Mouse (Mus musculus) retina, embryonic 14.5 days (tissue): ENCODE results near the gene Gm10378.
"Not testable (repeated sequence)": the region's sequence is repeated elsewhere in the genome, so short reads cannot be mapped to it uniquely, and the experiment has no call there.

ENCODE experiments used
- DNase-seq: peaks from one replicate; pipeline ENCODE4 v3.0.0-alpha.2; 2015; ENCODE audit warnings: low spot score

Gene Gm10378

DNA sequence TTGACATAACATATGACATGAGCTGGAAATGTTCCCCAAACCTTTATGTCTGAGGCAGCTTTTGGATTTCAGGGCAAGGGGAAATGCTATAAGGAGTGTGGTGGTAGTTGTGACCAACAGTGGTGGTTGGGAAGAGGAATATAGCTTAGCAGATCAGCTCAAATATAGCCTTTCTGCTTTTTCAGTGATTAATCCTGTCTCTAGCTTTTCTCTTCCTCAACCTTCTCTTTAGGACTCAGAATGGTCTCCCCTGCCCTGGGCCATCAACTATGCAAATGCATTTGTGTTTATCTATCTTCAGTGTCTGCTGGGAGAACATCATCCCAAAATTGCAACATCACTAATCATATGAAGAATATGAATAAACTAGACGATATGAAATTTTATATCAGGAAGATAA lies at the start of gene Gm10378:
Gm10378 (plus strand) TSS at position 301 of the 400 bp plus-strand sequence.
- DNase-seq: not testable (repeated sequence)

DNA sequence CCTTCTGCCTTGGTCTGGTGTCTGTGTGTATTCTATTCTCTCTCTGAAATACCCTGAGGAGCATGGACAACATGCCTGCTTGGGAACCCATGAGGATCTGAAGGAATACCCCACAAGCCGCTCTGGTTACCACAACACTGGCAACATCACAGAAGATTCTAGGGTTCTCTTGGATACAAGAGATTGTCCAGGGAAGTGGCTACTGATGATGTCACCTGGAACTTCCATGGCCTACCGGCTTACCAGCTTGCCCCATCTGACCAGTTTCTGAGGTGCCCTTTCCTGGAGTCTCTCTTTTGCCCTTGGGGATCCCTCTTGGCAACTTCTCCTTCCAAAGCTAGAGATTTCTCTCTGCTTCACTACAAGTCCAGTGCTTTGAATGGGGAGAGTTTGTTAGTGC lies 13.9 kb upstream of the Gm10378 start, which contains the start of gene Gm3633:
Gm3633 (minus strand) TSS at position 101 of the 400 bp plus-strand sequence.
- DNase-seq: not testable (repeated sequence)
